Mouse (Mus musculus): ENCODE measurements around the gene Tmem184c. TPM values are rescaled to one million over a fixed set of nuclear protein-coding genes. Genes with fewer than 3 reads are reported as not detected.

The Tmem184c gene
- polyA plus RNA-seq (2015; fragmentation: Illumina TruSeq; extraction: RNeasy Lipid Tissue Mini Kit (QIAGEN cat#74804); ENCODE audit: low read depth, low replicate concordance), result 85.5 TPM

DNA sequence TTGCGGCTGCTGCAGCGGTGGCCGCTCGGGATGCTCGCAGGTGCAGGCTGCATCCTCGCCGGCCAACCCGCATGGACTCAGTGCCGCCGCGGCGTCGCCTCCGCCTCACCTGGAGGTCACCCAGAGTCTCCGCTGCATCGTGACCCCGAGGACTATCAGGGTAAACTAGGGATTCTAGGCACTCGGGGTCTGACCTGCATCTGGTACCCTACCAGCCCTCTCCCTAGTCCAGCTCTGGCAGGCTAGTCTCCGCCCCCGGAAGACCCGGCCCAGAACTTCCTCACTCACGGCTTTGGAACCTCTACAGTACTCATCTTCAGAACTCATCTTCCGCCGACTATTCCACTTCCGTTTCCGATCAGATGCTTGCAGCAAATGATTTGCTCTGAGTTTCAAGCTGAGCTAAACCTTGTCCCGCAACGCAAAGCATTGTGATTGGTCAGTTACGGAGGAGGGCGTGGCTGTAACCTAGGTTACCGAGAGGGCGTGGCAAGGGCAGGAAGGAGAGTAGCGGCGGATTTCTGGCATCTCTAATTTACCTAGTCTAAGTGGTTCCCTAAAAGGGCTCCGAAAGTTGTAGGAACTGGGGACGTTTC, at the start of gene Tmem184c:
Gene Tmem184c, minus strand, starts transcription at position 325 of the 596 bp plus-strand sequence.

GRCm38 (mm10) chr8:77549121-77549706, 61.3 kb downstream of the Tmem184c start, which contains the start of gene Prmt9:
Prmt9 (plus strand) TSS chr8:77549397.

Other genes starting within 250 kb of the Tmem184c start
- gene Arhgap10, start 92.7 kb downstream of the Tmem184c start, polyA plus RNA-seq (2015; fragmentation: Illumina TruSeq; extraction: RNeasy Lipid Tissue Mini Kit (QIAGEN cat#74804); ENCODE audit: low read depth, low replicate concordance), result 12.4 TPM
- 18.2 TPM for gene Prmt9, start 61.3 kb downstream of the Tmem184c start, polyA plus RNA-seq (2015; fragmentation: Illumina TruSeq; extraction: RNeasy Lipid Tissue Mini Kit (QIAGEN cat#74804); ENCODE audit: low read depth, low replicate concordance)
- 2.7 TPM for gene Ednra, start 113.8 kb upstream of the Tmem184c start, polyA plus RNA-seq (2015; fragmentation: Illumina TruSeq; extraction: RNeasy Lipid Tissue Mini Kit (QIAGEN cat#74804); ENCODE audit: low read depth, low replicate concordance)